Mouse (Mus musculus) heart, embryonic 16.5 days (tissue): Measurements from ENCODE around the gene Tsc22d1. TPM values are rescaled to one million over a fixed set of nuclear protein-coding genes. Genes with fewer than 3 reads are reported as not detected.
A peak's percentile ranks its signal among the peaks of the same experiment; 100 is the strongest.

Experiments
- ATAC-seq: fragments of 200-750 bp; cut with Nextera tagmentation; replicated peaks from 2 replicates; pipeline ENCODE4 v1.8.0; 2017; ENCODE audit warnings: moderate number of reproducible peaks; ENCODE audit not compliant: insufficient read depth, low FRiP score; ENCODE audit errors: extremely low read depth
- H3K27ac ChIP-seq: fragments of 300-500 bp; sonication (generic); 2 replicates; pipeline ENCODE4 v1.5.1; 2014; ENCODE audit warnings: mild to moderate bottlenecking, low read length, control low read depth, moderate library complexity
- H3K27me3 ChIP-seq: fragments of 300-500 bp; sonication (generic); 2 replicates; pipeline ENCODE4 v1.6.1; 2014; ENCODE audit warnings: low read length, mixed read lengths; ENCODE audit not compliant: control insufficient read depth, insufficient read depth
- H3K36me3 ChIP-seq: fragments of 300-500 bp; sonication (generic); 2 replicates; pipeline ENCODE4 v1.6.1; 2014; ENCODE audit not compliant: control insufficient read depth, insufficient read depth
- H3K4me1 ChIP-seq: fragments of 300-500 bp; sonication (generic); 2 replicates; pipeline ENCODE4 v1.6.1; 2014; ENCODE audit warnings: low read length, mixed read lengths; ENCODE audit not compliant: control insufficient read depth, insufficient read depth
- H3K4me2 ChIP-seq: fragments of 300-500 bp; sonication (generic); 2 replicates; pipeline ENCODE4 v1.6.1; 2014; ENCODE audit warnings: low read depth, mild to moderate bottlenecking, control low read depth, low read length
- H3K4me3 ChIP-seq: fragments of 300-500 bp; sonication (generic); 2 replicates; pipeline ENCODE4 v1.5.1; 2014; ENCODE audit warnings: mild to moderate bottlenecking, control low read depth, low read length
- H3K9ac ChIP-seq: fragments of 300-500 bp; sonication (generic); 2 replicates; pipeline ENCODE4 v1.6.1; 2014; ENCODE audit warnings: low read length, control low read depth
- H3K9me3 ChIP-seq: fragments of 300-500 bp; sonication (generic); replicated peaks from 2 replicates; pipeline ENCODE4 v1.6.1; 2016; ENCODE audit warnings: low read length; ENCODE audit not compliant: control insufficient read depth
- WGBS: fragments of 180-500 bp; shearing (Covaris S2); extraction: QIAGEN DNeasy Blood & Tissue Kit; methylation state at CpG from one replicate; pipeline ENCODE4 v1.1.7; 2014; 5-methylcytosine and 5-hydroxymethylcytosine counted together
- polyA plus RNA-seq: library from polyadenylated mRNA; unstranded; fragments of >200 nt; fragmentation: Nextera tagmentation; extraction: Ambion mirVana; gene quantifications from 2 replicates; pipeline ENCODE4 v1.2.1, GENCODE M21; 2015

Tsc22d1 gene
- polyA plus RNA-seq, 1 experiment from 2014 or later: 367 TPM

GRCm38 (mm10) chr14:76428855-76429254 lies 14.1 kb downstream of the Tsc22d1 start:
- no peak for ATAC-seq
- H3K27me3 ChIP-seq: no peaks in the 10 kb centered on the region
- H3K9ac ChIP-seq: no peak overlapping the region
- no peak overlapping the region for H3K4me3 ChIP-seq
- WGBS: 85% methylated on average over 2 of the region's 2 CpGs
- H3K27ac ChIP-seq: no peak overlapping the region
- H3K9me3 ChIP-seq: no peaks in the 10 kb centered on the region
- H3K4me1 ChIP-seq: no peaks in the 10 kb centered on the region
- H3K4me2 ChIP-seq: no peak overlapping the region
- peaks cover 24% of the 10 kb centered on the region for H3K36me3 ChIP-seq

DNA sequence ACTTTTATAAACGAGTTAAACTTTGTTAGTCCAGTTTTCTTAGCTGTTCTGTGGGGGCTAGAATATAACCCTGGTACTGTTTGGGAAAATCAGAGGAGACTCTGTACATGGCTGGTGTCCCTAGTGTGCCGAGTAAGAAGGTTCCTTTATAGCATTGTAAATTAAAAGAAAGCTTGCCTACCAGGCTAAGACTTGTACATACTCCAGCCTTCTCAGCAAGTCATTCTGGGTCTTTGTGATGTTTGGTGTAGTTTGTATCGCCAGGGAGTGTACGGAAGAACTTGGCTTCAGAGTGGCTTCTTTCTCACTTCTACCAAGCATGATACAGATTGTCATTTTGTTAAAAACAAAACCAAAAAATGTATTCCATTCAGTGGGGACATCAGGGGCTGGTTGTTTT lies 17.2 kb downstream of the Tsc22d1 start:
- Histone ChIP-seq H3K9me3 (no peaks in the 10 kb centered on the region), H3K27me3 (no peaks in the 10 kb centered on the region), H3K4me2 (no peak overlapping the region), H3K27ac (no peak overlapping the region), H3K9ac (no peak overlapping the region), H3K36me3 (peaks cover 13% of the 10 kb centered on the region), H3K4me3 (no peak overlapping the region), H3K4me1 (no peaks in the 10 kb centered on the region)
- WGBS: 87% methylated on average over 4 of the region's 4 CpGs
- no peak for ATAC-seq

DNA sequence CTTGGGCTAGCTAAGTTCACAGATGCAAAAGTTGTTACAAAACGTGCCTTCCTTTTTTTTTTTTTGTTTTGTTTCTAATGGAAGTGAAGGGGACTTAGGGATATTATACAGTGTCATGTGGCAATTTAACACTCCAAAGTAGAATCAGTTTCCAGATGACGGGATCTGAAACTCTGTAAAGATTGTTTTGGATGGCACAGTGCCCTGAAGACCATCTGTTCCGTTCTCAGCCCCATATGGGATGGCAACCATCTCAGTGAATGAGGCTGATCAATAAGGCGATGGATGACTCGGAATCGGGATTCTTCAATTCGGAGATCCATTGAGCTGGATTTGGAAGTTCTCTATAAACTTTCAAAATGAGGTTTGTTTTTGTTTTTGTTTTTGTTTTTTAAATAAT lies 17.6 kb downstream of the Tsc22d1 start:
- Histone ChIP-seq H3K9me3 (no peaks in the 10 kb centered on the region), H3K9ac (no peak overlapping the region), H3K4me3 (no peak overlapping the region), H3K27me3 (no peaks in the 10 kb centered on the region), H3K4me2 (no peak overlapping the region), H3K27ac (no peak overlapping the region), H3K4me1 (no peaks in the 10 kb centered on the region), H3K36me3 (peaks cover 13% of the 10 kb centered on the region)
- WGBS: 87% methylated on average over 7 of the region's 7 CpGs
- ATAC-seq: no peak

DNA sequence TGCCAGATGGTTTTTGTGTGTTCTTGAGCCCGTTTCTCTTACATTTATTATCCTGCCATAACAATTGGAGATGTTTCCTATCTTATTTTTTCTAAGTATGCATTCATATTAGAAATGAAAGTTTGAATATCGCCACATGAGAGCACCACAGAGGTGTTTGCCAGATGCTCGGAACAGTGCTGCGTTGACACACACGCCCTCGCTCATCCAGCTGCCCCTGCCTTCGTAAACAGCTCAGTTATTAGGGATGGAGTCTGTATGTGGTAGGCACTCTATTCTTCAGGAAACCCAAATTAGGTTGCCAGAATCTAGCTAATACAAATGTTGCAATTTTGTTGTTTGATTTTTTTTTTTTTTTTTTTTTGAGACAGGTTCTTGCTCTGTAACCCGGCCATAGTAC lies 18.1 kb downstream of the Tsc22d1 start:
- no peak overlapping the region for H3K4me3 ChIP-seq
- H3K27ac ChIP-seq: no peak overlapping the region
- 93% methylated on average over 8 of the region's 8 CpGs for WGBS
- H3K4me1 ChIP-seq: no peaks in the 10 kb centered on the region
- no peak for ATAC-seq
- H3K9ac ChIP-seq: no peak overlapping the region
- no peaks in the 10 kb centered on the region for H3K27me3 ChIP-seq
- H3K9me3 ChIP-seq: no peaks in the 10 kb centered on the region
- H3K36me3 ChIP-seq: peaks cover 17% of the 10 kb centered on the region
- no peak overlapping the region for H3K4me2 ChIP-seq

DNA sequence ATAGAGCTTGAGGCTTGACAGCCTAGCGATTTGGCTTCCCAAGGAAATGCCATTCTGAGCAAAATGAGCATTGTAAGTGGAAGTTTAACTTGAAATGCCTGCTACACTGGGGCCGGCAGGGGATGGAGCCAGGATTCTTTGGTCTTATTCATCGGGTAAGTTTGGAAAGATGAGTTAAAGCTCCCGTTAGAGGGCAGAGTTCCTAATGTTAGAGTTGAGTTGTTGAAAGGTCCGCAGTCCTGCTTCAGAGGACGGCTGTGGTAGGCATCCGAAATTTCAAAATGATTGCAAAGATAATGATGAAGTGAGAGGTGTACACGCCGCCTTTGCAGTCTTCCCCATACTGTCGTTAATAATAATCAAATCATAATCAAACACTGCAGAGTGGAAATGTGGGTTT lies 27.4 kb downstream of the Tsc22d1 start:
- ATAC-seq: no peak
- peaks cover 23% of the 10 kb centered on the region for H3K36me3 ChIP-seq
- H3K4me2 ChIP-seq: no peak overlapping the region
- no peak overlapping the region for H3K27ac ChIP-seq
- no peaks in the 10 kb centered on the region for H3K9me3 ChIP-seq
- H3K4me1 ChIP-seq: no peaks in the 10 kb centered on the region
- 81% methylated on average over 10 of the region's 10 CpGs for WGBS
- H3K9ac ChIP-seq: no peak overlapping the region
- no peaks in the 10 kb centered on the region for H3K27me3 ChIP-seq
- no peak overlapping the region for H3K4me3 ChIP-seq

- H3K4me2 ChIP-seq: peak overlapping the region; percentile 18; the same call in 1 of the 2 replicates
Measured at GRCm38 (mm10) chr14:76448987-76449386, 34.2 kb downstream of the Tsc22d1 start.

GRCm38 (mm10) chr14:76451011-76451410 lies 36.2 kb downstream of the Tsc22d1 start:
- no peak for ATAC-seq
- 66% methylated on average over 6 of the region's 6 CpGs for WGBS

More at GRCm38 (mm10) chr14:76448987-76449386, 34.2 kb downstream of the Tsc22d1 start:
- H3K4me1 ChIP-seq: peaks cover 8% of the 10 kb centered on the region; the same call in 1 of the 2 replicates
- H3K9ac ChIP-seq: no peak overlapping the region
- 51% methylated on average over 4 of the region's 4 CpGs for WGBS
- 0 out of 2 replicates have a peak overlapping the region, but pooled peaks have one; percentile 26 for H3K27ac ChIP-seq
- no peaks in the 10 kb centered on the region for H3K36me3 ChIP-seq
- ATAC-seq: peak; percentile 70
- no peaks in the 10 kb centered on the region for H3K27me3 ChIP-seq
- no peaks in the 10 kb centered on the region for H3K9me3 ChIP-seq
- no peak overlapping the region for H3K4me3 ChIP-seq

DNA sequence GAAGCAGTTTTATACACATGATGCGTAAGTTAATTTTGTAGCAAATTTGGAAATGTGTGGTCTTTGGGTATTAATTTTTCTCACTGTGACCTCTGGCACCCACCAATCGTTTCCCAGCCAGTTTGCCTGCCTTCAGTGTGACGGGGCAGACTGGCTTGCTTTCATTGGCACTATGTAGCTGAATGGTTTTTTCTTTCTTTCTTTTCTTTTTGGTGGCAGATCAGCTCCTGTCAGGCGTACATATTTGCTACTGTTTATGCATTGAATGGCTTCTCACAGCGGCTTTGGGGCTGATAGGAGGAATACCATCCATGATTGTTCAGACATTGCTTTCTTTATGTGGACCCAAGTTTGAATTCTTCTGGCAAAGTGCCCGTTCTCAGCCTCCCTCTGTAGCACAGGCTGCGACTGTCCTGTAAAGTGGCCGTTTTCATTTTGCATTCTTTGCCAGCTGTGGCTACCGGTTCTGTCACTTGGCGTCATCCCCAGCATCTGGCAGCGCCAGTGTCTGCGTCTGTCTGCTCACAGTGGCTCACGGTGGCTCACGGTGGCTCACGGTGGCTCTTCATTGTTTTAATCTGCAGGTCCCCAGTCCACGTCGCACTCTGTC lies 38.1 kb downstream of the Tsc22d1 start:
- H3K4me2 ChIP-seq: no peak overlapping the region
- 60% methylated on average over 17 of the region's 17 CpGs for WGBS
- H3K4me1 ChIP-seq: peaks cover 12% of the 10 kb centered on the region
- ATAC-seq: no peak
- no peaks in the 10 kb centered on the region for H3K9me3 ChIP-seq
- H3K36me3 ChIP-seq: no peaks in the 10 kb centered on the region
- no peak overlapping the region for H3K4me3 ChIP-seq
- no peak overlapping the region for H3K9ac ChIP-seq
- H3K27ac ChIP-seq: no peak overlapping the region
- H3K27me3 ChIP-seq: no peaks in the 10 kb centered on the region

More at GRCm38 (mm10) chr14:76451011-76451410, 36.2 kb downstream of the Tsc22d1 start:
- no peak overlapping the region for H3K27ac ChIP-seq
- H3K4me2 ChIP-seq: no peak overlapping the region
- no peak overlapping the region for H3K4me3 ChIP-seq
- H3K27me3 ChIP-seq: no peaks in the 10 kb centered on the region
- no peak overlapping the region for H3K9ac ChIP-seq
- H3K9me3 ChIP-seq: no peaks in the 10 kb centered on the region
- H3K36me3 ChIP-seq: no peaks in the 10 kb centered on the region
- peaks cover 12% of the 10 kb centered on the region for H3K4me1 ChIP-seq

DNA sequence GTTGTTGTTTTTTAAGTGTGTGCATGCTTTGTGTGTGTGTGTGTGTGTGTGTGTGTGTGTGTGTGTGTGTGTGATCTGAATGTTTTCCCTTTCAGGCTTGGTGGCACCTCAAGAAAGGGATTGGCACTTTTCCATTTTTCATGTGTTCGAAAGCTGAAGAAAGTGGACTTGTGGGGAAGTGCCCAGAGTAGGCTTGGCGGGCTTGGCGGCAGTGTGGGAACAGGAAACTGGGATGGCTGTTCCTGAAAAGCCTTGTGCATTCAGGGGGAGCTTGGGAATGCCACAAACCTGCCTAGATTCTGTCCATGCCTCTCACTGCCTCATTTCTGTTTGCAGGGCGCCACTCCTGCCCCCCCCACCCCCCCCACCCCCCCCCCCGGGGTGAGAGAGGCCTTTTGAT lies 39.9 kb downstream of the Tsc22d1 start:
- Histone ChIP-seq H3K4me2 (no peak overlapping the region), H3K27me3 (no peaks in the 10 kb centered on the region), H3K9ac (no peak overlapping the region), H3K4me3 (no peak overlapping the region), H3K36me3 (no peaks in the 10 kb centered on the region), H3K9me3 (no peaks in the 10 kb centered on the region), H3K4me1 (peaks cover 10% of the 10 kb centered on the region), H3K27ac (no peak overlapping the region)
- no peak for ATAC-seq
- WGBS: 63% methylated on average over 5 of the region's 5 CpGs
